Mouse (Mus musculus) heart, embryonic 10.5 days (tissue): Measurements from ENCODE around the gene Bak1. TPM values are rescaled to one million over a fixed set of nuclear protein-coding genes. Genes with fewer than 3 reads are reported as not detected.

Experiments
- DNase-seq: peaks from one replicate; pipeline ENCODE4 v3.0.0-alpha.2; 2017; ENCODE audit warnings: low spot score
- H3K27ac ChIP-seq: fragments of 300-500 bp; sonication (generic); 2 replicates; pipeline ENCODE4 v1.5.1; 2016; ENCODE audit warnings: mild to moderate bottlenecking
- H3K27me3 ChIP-seq: fragments of 300-500 bp; sonication (generic); 2 replicates; pipeline ENCODE4 v1.6.1; 2016; ENCODE audit warnings: mild to moderate bottlenecking; ENCODE audit not compliant: poor library complexity, insufficient read depth, severe bottlenecking
- H3K36me3 ChIP-seq: fragments of 300-500 bp; sonication (generic); 2 replicates; pipeline ENCODE4 v1.6.1; 2016; ENCODE audit warnings: mild to moderate bottlenecking, moderate library complexity
- H3K4me1 ChIP-seq: fragments of 300-500 bp; sonication (generic); 2 replicates; pipeline ENCODE4 v1.6.1; 2016; ENCODE audit warnings: mild to moderate bottlenecking
- H3K4me3 ChIP-seq: fragments of 300-500 bp; sonication (generic); 2 replicates; pipeline ENCODE4 v1.5.1; 2016; ENCODE audit warnings: mild to moderate bottlenecking, moderate library complexity
- H3K9me3 ChIP-seq: fragments of 300-500 bp; sonication (generic); 2 replicates; pipeline ENCODE4 v1.6.1; 2016; ENCODE audit warnings: mild to moderate bottlenecking, moderate library complexity
- WGBS: fragments of 180-500 bp; shearing (Covaris S2); methylation state at CpG from one replicate; pipeline ENCODE4 v1.1.7; 2016; 5-methylcytosine and 5-hydroxymethylcytosine counted together
- polyA plus RNA-seq: library from polyadenylated mRNA; unstranded; fragments of >200 nt; fragmentation: Nextera tagmentation; extraction: Ambion mirVana; gene quantifications from 2 replicates; pipeline ENCODE4 v1.2.1, GENCODE M21; 2016

Gene Bak1
- polyA plus RNA-seq, 1 experiment from 2014 or later, result 6.8 TPM

- Histone ChIP-seq H3K9me3 (no peaks in the 10 kb centered on the region), H3K4me1 (peaks cover 59% of the 10 kb centered on the region), H3K36me3 (no peaks in the 10 kb centered on the region), H3K27ac (peak overlapping the region; percentile 60; the same call in 1 of the 2 replicates), H3K4me3 (no peak overlapping the region), H3K27me3 (peaks cover 21% of the 10 kb centered on the region)
- no peak for DNase-seq
- 45% methylated on average over 2 of the region's 2 CpGs for WGBS
These were observed 35.4 kb upstream of the Bak1 start for GRCm38 (mm10) chr17:27064195-27064594.

GRCm38 (mm10) chr17:27063717-27064116 lies 34.9 kb upstream of the Bak1 start:
- H3K27me3 ChIP-seq, result peaks cover 26% of the 10 kb centered on the region
- H3K4me1 ChIP-seq, result peaks cover 63% of the 10 kb centered on the region
- H3K27ac ChIP-seq, result peak overlapping the region; percentile 60
- H3K36me3 ChIP-seq, result no peaks in the 10 kb centered on the region
- WGBS, result 31% methylated on average over 6 of the region's 6 CpGs
- no peaks in the 10 kb centered on the region for H3K9me3 ChIP-seq
- DNase-seq, result no peak
- no peak overlapping the region for H3K4me3 ChIP-seq

GRCm38 (mm10) chr17:27062684-27063083 lies 33.9 kb upstream of the Bak1 start:
- peaks cover 36% of the 10 kb centered on the region for H3K27me3 ChIP-seq
- H3K9me3 ChIP-seq, result no peaks in the 10 kb centered on the region
- 0 out of 2 replicates have a peak overlapping the region, but pooled peaks have one; percentile 60 for H3K27ac ChIP-seq
- WGBS, result 86% methylated on average over 7 of the region's 7 CpGs
- DNase-seq, result no peak
- H3K4me1 ChIP-seq, result peaks cover 73% of the 10 kb centered on the region
- H3K4me3 ChIP-seq, result no peak overlapping the region
- no peaks in the 10 kb centered on the region for H3K36me3 ChIP-seq

- no peak overlapping the region for H3K27ac ChIP-seq
- H3K4me3 ChIP-seq, result no peak overlapping the region
- no peaks in the 10 kb centered on the region for H3K36me3 ChIP-seq
- no peak for DNase-seq
- WGBS, result 87% methylated on average over 3 of the region's 3 CpGs
- H3K27me3 ChIP-seq, result peaks cover 46% of the 10 kb centered on the region
- H3K4me1 ChIP-seq, result peaks cover 76% of the 10 kb centered on the region
- no peaks in the 10 kb centered on the region for H3K9me3 ChIP-seq
These were observed 32.9 kb upstream of the Bak1 start for GRCm38 (mm10) chr17:27061727-27062126.

- H3K4me1 ChIP-seq, result peaks cover 75% of the 10 kb centered on the region
- no peaks in the 10 kb centered on the region for H3K9me3 ChIP-seq
- no peak for DNase-seq
- H3K27ac ChIP-seq, result no peak overlapping the region
- no peaks in the 10 kb centered on the region for H3K36me3 ChIP-seq
- H3K27me3 ChIP-seq, result peaks cover 46% of the 10 kb centered on the region
- 73% methylated on average over 8 of the region's 8 CpGs for WGBS
- H3K4me3 ChIP-seq, result no peak overlapping the region
These were observed 31.9 kb upstream of the Bak1 start for GRCm38 (mm10) chr17:27060698-27061097.

GRCm38 (mm10) chr17:27057517-27058055 lies 28.8 kb upstream of the Bak1 start:
- DNase-seq, result no peak
- H3K27ac ChIP-seq, result peak overlapping the region; percentile 90
- 1% methylated on average over 24 of the region's 24 CpGs for WGBS
- H3K9me3 ChIP-seq, result no peaks in the 10 kb centered on the region
- H3K36me3 ChIP-seq, result no peaks in the 10 kb centered on the region
- peaks cover 41% of the 10 kb centered on the region for H3K27me3 ChIP-seq
- peak overlapping the region; percentile 78 for H3K4me3 ChIP-seq
- peaks cover 48% of the 10 kb centered on the region for H3K4me1 ChIP-seq

- DNase-seq, result no peak
- Histone ChIP-seq H3K4me1 (peaks cover 52% of the 10 kb centered on the region), H3K4me3 (peak within 1 kb of the TSS; percentile 78), H3K36me3 (no peaks in the 10 kb centered on the region), H3K27me3 (peaks cover 41% of the 10 kb centered on the region), H3K27ac (peak within 1 kb of the TSS; percentile 90), H3K9me3 (no peaks in the 10 kb centered on the region)
- WGBS, result under 1% methylated on average over 62 of the region's 66 CpGs
These were observed 28.2 kb upstream of the Bak1 start, which contains the start of gene Itpr3 for GRCm38 (mm10) chr17:27056812-27057516. Gene Itpr3 (plus strand): TSS chr17:27057304.

- Histone ChIP-seq H3K9me3 (no peaks in the 10 kb centered on the region), H3K27ac (peak overlapping the region; percentile 90), H3K27me3 (peaks cover 41% of the 10 kb centered on the region), H3K4me1 (peaks cover 59% of the 10 kb centered on the region), H3K36me3 (no peaks in the 10 kb centered on the region), H3K4me3 (peak overlapping the region; percentile 78)
- peak; percentile 91 for DNase-seq
- WGBS, result 0% methylated on average over 13 of the region's 13 CpGs
These were observed 27.4 kb upstream of the Bak1 start for GRCm38 (mm10) chr17:27056170-27056569.

GRCm38 (mm10) chr17:27051514-27051913 lies 22.7 kb upstream of the Bak1 start:
- peak overlapping the region; percentile 27; the same call in 1 of the 2 replicates for H3K4me3 ChIP-seq
- 33% methylated on average over 10 of the region's 11 CpGs for WGBS
- DNase-seq, result no peak

GRCm38 (mm10) chr17:27050853-27051252 lies 22.0 kb upstream of the Bak1 start:
- no peaks in the 10 kb centered on the region for H3K9me3 ChIP-seq
- WGBS, result 49% methylated on average over 5 of the region's 5 CpGs
- peak overlapping the region; percentile 81; the same call in 1 of the 2 replicates for H3K27ac ChIP-seq
- DNase-seq, result peak; percentile 73
- H3K27me3 ChIP-seq, result no peaks in the 10 kb centered on the region
- no peaks in the 10 kb centered on the region for H3K36me3 ChIP-seq
- H3K4me1 ChIP-seq, result peaks cover 38% of the 10 kb centered on the region
- no peak overlapping the region for H3K4me3 ChIP-seq

More at GRCm38 (mm10) chr17:27051514-27051913, 22.7 kb upstream of the Bak1 start:
- Histone ChIP-seq H3K4me1 (peaks cover 45% of the 10 kb centered on the region), H3K36me3 (no peaks in the 10 kb centered on the region), H3K27me3 (no peaks in the 10 kb centered on the region), H3K27ac (peak overlapping the region; percentile 81; the same call in 1 of the 2 replicates), H3K9me3 (no peaks in the 10 kb centered on the region)

- no peak overlapping the region for H3K4me3 ChIP-seq
- peak overlapping the region; percentile 73 for H3K27ac ChIP-seq
- no peaks in the 10 kb centered on the region for H3K9me3 ChIP-seq
- H3K36me3 ChIP-seq, result no peaks in the 10 kb centered on the region
- H3K27me3 ChIP-seq, result no peaks in the 10 kb centered on the region
- peaks cover 36% of the 10 kb centered on the region for H3K4me1 ChIP-seq
- DNase-seq, result peak; percentile 84
- WGBS, result 55% methylated on average over 14 of the region's 14 CpGs
These were observed 19.8 kb upstream of the Bak1 start for GRCm38 (mm10) chr17:27048445-27049239.

- Histone ChIP-seq H3K4me1 (peaks cover 42% of the 10 kb centered on the region), H3K9me3 (no peaks in the 10 kb centered on the region), H3K27ac (peak overlapping the region; percentile 73), H3K36me3 (no peaks in the 10 kb centered on the region), H3K4me3 (no peak overlapping the region), H3K27me3 (no peaks in the 10 kb centered on the region; the same call in 1 of the 2 replicates)
- WGBS, result 76% methylated on average over 14 of the region's 14 CpGs
- no peak for DNase-seq
These were observed 19.1 kb upstream of the Bak1 start for GRCm38 (mm10) chr17:27047762-27048444.
